Mouse (Mus musculus): ENCODE measurements around the gene Tsc22d3.
"Not testable (repeated sequence)": the region's sequence is repeated elsewhere in the genome, so short reads cannot be mapped to it uniquely, and the experiment has no call there.

The Tsc22d3 gene

DNA sequence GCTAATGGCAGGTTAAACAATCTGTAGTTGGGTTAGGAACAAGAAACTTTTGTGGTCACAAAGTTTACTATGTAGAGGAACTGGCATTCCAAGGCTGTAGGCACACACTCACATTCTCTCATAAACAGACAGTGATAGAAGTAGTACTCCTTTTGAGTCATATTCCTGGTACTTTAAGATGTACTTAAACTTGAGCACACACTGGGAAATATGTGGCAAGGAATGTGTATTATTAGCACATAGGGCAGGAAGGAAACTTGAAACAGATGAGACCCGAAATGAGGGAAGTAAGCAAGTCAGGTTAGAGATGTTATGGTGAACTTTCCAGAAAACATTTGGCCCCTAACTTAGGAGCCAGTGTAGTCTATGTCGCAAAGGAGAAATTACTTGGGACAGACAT is 34.7 kb downstream of the Tsc22d3 start:
- no peak for DNase-seq (ENCODE audit: low spot score)

GRCm38 (mm10) chrX:140565212-140565611 is 35.2 kb downstream of the Tsc22d3 start:
- DNase-seq (ENCODE audit: low spot score) = no peak

GRCm38 (mm10) chrX:140564777-140565176 is 35.7 kb downstream of the Tsc22d3 start:
- DNase-seq (ENCODE audit: low spot score) = no peak

DNA sequence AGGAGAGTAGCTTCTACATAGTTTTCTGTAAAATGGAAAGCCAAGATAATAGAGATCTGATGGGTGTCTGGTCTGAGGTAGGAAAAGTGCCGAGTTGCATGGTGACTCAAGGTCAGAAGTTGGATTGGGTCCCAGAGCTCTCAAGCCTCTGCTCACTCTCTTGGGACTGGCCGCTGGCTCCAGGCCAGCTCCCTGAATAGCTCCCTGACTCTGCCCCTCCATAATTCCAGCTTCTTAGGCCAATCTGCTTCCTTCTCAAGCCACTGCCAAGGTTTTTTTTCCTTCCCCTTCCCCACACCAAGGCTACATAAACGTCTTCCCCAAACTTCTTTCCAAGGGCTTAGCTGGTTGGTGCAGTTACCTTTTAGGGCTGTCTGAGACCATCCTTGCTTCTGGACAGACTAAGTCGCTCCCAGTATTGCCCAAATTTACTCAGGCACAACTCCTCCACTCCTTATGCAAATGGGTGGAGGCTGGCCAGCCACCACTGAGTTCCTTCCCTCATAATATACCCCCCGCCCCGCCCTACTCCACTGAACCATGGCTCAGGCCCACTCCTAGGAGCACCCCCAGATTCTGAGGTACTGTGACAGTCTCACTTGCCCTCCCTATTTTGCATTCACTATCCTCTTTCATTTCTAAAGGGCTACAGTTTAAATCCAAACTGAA is 42.1 kb downstream of the Tsc22d3 start:
- no peak for DNase-seq (ENCODE audit: low spot score)

DNA sequence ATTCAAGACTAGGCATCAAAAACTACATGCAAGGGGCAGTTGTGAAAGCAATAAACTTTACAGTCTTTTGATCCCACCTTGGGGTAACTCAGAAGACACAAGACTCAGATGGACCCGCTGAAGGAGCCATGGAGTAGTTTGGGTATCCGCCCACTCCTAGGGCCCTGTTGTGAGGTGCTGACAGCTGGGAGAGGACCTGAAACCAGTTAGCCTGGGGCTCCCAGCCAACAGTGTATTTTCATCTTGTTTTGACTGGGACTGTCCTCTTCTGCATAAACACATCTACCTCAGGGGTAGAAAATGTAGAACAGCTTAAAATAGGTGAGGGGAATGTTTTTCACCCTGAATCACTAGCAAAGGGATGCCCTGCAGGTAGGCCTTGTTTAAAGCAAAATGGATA is 44.5 kb downstream of the Tsc22d3 start:
- DNase-seq (ENCODE audit: low spot score) = no peak

- no peak for DNase-seq (ENCODE audit: low spot score)
These were observed 45.0 kb downstream of the Tsc22d3 start for GRCm38 (mm10) chrX:140555423-140555822.

GRCm38 (mm10) chrX:140547660-140548419 is 52.6 kb downstream of the Tsc22d3 start:
- no peak for DNase-seq (ENCODE audit: low spot score)

DNA sequence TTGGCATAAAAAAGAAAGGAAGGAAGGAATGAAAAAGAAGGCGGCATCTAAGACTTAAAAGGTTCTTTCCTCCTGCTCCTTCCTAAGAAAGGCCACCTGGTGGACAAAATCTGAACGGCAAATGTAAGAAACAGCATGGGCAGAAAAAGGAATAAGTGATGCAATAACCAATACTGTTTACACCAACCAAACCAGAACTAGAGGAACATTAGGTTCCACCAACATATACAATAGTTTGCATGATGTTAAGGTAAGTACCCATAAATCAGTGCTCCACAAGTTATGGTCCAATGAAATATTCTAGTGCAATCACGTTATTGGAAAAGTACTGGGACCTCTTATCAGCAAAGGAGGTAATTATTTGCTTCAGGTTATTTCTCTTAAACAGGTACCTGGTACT is 55.7 kb downstream of the Tsc22d3 start:
- no peak for DNase-seq (ENCODE audit: low spot score)

- no peak for DNase-seq (ENCODE audit: low spot score)
These were observed 57.4 kb downstream of the Tsc22d3 start for GRCm38 (mm10) chrX:140542938-140543673.

DNA sequence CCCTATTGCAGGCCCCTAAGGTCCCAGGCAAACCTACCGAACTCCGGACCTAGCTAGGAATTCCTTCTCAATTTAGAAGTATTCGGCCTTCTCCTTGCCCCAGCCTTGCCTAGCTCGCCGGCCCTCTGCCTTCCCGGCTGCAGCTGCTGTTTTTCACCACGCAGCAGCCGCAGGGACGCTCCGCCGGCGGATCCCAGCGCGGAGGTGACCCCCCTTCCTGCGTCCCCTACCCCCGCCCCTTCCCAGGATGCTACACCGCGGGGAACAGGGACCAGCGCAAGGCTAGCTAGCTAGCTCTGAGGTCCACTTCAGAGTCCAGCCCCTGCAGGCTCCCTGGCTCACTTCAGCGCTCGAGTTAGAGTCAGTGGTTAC is 58.0 kb downstream of the Tsc22d3 start:
- DNase-seq (ENCODE audit: low spot score) = no peak

DNA sequence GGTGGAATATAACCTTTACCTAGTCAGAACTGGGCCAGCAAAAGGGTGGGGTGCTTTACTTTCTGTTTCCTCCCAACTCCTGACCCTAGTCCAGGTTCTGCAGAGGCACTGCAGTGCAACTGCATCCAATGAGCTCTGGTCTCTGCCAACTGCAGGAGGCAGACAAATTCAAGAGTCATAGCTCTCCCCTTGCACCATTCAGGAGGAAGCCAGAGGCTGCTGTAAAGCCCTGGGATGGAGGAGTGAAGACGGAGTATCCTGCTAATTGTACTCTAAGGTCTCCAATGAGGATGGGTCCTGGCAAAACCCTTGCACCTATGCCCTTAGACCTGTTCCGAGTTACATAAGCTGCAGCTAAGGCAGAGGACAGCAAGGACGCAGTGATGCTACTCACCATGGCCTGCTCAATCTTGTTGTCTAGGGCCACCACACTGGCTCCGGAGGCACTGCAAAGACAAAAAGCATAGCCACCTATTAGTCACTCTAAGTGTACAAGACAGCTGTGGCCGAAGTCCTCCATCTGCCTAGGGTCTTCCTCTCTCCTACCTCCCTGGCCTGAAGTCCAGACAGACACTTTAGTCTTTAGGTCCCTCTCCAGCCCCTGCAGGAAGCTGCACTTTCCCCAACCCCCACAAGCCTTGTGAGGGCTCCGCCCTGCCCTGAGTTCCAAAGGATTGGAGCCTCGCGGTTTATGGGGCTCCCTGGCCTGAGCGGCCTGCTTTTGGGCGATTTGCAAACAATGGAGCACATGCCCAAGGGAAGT is 58.6 kb downstream of the Tsc22d3 start:
- DNase-seq (ENCODE audit: low spot score) = no peak

GRCm38 (mm10) chrX:140540500-140541114 is 59.9 kb downstream of the Tsc22d3 start:
- DNase-seq (ENCODE audit: low spot score) = no peak

GRCm38 (mm10) chrX:140539831-140540230 is 60.6 kb downstream of the Tsc22d3 start:
- DNase-seq (ENCODE audit: low spot score) = not testable (repeated sequence)

DNA sequence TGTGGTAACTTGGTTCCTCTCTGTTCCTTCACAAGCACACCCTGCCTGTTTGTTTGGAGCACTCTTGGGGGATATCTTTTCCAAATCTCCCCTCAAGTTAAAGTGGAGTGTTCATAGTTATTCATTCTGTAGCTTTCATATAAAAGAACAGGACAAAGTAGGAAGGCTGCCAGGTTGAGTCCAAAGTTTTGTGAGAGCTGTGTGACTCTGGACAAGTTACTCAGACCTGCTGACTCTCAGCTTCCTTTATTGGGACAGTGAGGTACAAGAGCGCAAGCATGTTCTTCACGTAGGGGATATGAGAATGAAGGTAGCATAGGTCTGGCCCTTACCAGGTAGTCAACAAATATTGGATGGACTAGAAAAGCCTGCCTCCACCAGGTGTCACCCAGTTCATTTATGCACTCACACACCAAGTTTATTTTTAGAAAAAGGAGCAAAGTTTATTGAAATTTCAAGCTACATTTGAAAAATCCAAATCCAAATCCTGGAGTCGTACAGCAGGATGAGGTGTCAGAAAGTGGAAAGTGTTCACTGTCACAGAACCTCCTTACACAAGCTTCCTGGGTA is 61.3 kb downstream of the Tsc22d3 start:
- DNase-seq (ENCODE audit: low spot score) = no peak

DNA sequence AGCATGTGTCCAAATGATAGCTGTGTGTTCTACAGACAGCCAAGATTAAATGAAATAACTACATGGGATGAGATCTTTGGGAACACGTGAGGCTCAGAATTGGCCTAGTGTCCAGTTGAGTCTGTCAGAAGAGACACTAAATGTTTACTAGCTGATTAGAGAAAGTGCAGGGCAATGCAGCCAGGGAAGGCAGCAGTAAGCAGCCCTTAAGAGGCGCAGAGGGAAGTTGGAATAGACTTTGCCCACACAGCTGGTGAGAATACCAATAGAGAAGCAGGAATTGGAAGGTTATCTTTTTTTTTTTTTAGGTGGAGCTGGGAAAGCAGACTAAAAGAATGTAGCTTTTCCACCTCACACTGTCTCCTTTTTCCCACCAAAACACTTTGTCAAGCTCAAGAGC is 61.8 kb downstream of the Tsc22d3 start:
- DNase-seq (ENCODE audit: low spot score) = no peak

- no peak for DNase-seq (ENCODE audit: low spot score)
These were observed 62.8 kb downstream of the Tsc22d3 start for GRCm38 (mm10) chrX:140537662-140538061.

DNA sequence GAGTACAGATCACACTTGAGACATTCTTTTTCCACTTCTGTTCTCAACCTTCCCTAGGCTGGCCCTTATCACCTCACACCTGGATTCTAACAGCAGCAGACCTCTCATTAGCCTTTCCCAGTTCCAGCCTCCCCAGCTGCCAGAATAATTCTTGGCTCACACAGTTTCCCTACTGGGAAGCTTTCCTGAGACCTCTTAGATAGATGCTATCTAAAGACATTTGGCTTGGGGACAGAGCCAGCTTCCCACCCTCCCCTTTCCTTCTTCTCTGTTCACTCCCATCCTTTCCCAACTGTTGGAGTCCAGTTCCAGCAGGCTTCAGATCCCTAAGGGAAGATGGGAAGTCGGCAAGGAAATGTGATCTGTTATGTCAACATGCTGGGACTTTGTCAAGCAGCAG is 65.0 kb downstream of the Tsc22d3 start:
- DNase-seq (ENCODE audit: low spot score) = no peak

- no peak for DNase-seq (ENCODE audit: low spot score)
These were observed 66.2 kb downstream of the Tsc22d3 start for GRCm38 (mm10) chrX:140534306-140534705.

GRCm38 (mm10) chrX:140532325-140532724 is 68.1 kb downstream of the Tsc22d3 start:
- DNase-seq (ENCODE audit: low spot score) = no peak

DNA sequence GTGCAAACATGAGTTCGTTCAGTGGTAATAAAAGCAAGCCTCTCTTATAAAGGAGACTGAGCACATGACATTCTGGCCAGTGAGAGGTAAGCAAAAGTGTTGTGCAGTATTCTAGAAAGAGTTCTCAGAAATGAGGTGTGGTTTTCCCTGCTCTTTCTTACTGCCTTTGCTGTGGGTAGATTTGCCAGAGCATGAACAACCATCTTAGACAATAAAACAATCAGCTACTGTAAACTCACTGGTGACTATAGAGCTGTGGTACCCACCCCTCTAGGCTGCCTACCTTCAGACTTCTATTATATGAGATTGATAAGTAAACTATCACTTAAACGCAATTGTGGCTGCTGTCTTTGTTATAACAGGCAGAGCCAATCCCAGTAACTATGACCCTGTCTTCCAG is 69.1 kb downstream of the Tsc22d3 start:
- DNase-seq (ENCODE audit: low spot score) = no peak

DNA sequence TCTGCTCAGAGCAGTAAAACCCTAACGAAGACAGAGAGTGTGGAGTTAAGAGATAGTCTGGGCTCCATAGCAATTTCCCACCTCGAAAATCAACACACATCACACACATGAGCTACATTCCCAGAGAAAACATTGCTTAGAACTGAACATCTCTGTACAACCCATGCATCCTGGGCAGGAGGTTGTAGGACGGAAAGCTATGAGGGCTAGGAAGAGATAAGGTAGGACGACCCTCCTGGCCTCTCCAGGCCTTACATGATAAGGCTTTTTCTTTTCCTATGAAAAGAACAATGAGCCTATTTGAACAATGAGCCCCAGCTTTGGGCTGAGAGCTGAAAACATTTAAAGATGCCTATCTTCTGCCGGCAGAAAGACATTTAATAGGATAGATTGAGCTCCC is 69.8 kb downstream of the Tsc22d3 start:
- no peak for DNase-seq (ENCODE audit: low spot score)
